Mouse (Mus musculus) layer of hippocampus, postnatal 14 days (tissue): ENCODE measurements around the gene Myl6. TPM values are rescaled to one million over a fixed set of nuclear protein-coding genes. Genes with fewer than 3 reads are reported as not detected.

ENCODE experiments used
- DNase-seq, 2 experiments: peaks; one replicate each; pipeline ENCODE4 v3.0.0; 2021 to 2022; ENCODE audit warnings: low spot score in 2 of 2, mixed read lengths in 1 of 2
- long read RNA-seq, 2 experiments: library from polyadenylated mRNA; stranded (forward); transcript quantifications; one replicate each; pipeline ENCODE4 v2.0.0; 2021
- total RNA-seq, 2 experiments: library from RNA; stranded (reverse); gene quantifications; 2 replicates each; pipeline ENCODE4 v1.2.3; 2021

Gene Myl6
- 100 to 1,000 TPM; 596 to 608 TPM for total RNA-seq
- long read RNA-seq, experiment 1, transcript Myl6-201 (6 exons, 665 nt) = major isoform, 104 of 181 reads
- long read RNA-seq, experiment 1, transcript Myl6-206 (7 exons, 691 nt) = minor isoform, 41 of 181 reads
- long read RNA-seq, experiment 1, partial matches to known transcripts = 24 of 181 reads
- long read RNA-seq, experiment 1, other reads (novel, unspliced or antisense) = 7 of 181 reads
- long read RNA-seq, experiment 2, transcript Myl6-212 (5 exons, 790 nt) = minor isoform, 8 of 470 reads
- long read RNA-seq, experiment 2, transcript Myl6-206 (7 exons, 691 nt) = minor isoform, 97 of 470 reads
- long read RNA-seq, experiment 2, transcript Myl6-201 (6 exons, 665 nt) = major isoform, 255 of 470 reads
- long read RNA-seq, experiment 2, transcript Myl6-209 (1 exons, 3,040 nt) = minor isoform, 17 of 470 reads
- long read RNA-seq, experiment 2, partial matches to known transcripts = 60 of 470 reads
- long read RNA-seq, experiment 2, other reads (novel, unspliced or antisense) = 24 of 470 reads

DNA sequence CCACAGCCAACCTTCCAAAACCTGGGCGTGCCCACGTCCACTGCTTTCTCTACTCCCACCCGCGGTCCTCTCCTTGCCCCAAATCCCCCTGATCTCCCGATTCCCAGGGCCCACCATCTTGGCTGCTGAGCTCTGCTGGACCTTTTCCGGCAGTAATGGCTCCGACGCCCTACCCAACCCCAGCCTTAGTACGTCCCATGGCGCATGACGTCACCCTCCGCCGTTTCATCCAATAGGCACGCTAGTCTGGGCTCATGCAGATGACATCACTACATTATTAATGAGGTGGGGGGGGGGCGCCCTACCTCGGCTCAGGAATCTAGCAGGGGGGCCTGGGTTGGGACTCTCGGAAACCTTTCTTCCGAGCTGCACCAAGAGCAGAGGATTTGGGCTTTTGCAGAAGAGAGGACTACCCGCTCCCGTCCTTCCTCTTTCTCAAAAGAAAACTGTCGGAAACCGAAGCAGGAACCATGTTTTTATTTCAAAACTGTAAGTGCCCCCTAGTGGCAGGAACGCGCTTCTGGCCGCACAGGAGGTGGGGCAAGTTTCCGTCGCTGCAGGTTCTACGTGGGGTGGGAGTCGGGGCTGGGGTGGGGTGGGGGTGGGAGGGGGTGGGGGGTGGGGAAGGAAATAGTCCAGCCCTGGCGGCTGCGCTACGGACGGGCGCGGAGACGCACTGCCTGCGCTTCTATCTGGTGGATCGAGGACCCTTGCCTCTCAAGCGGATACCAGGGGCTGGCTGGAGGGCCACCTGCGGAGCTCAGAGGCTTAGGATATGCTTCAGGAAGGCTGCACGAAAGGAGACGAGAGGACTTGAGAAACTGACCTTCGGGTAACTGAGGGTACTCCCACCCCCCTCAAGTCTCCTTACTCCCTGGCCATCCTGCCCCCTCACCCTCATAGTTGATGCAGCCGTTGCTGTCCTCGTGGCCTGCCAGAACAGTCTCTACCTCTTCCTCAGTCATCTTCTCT is at the start of gene Myl6:
Gene Myl6, minus strand, starts transcription at position 451 of the 972 bp plus-strand sequence.
- peak; percentile 98 to 99 for DNase-seq

DNA sequence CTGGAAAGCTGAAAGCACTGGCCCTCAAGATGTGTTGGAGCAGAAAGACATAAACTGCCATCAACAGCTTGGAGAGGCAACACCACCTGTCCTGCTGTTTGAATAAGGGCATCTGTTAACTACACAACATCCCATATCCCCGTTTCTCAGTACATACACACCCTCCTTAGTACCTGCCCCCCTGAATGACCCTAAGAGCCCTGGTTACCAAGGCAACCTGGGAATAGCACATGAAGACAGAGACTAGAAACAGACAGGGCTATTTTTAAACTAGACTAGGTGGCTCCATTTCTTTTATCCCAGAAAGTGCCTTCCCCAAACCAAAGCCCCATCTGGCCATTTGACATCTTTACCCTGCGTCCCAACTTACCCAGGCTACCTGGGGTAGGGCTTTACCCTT is 49.2 kb upstream of the Myl6 start:
- DNase-seq = no peak

DNA sequence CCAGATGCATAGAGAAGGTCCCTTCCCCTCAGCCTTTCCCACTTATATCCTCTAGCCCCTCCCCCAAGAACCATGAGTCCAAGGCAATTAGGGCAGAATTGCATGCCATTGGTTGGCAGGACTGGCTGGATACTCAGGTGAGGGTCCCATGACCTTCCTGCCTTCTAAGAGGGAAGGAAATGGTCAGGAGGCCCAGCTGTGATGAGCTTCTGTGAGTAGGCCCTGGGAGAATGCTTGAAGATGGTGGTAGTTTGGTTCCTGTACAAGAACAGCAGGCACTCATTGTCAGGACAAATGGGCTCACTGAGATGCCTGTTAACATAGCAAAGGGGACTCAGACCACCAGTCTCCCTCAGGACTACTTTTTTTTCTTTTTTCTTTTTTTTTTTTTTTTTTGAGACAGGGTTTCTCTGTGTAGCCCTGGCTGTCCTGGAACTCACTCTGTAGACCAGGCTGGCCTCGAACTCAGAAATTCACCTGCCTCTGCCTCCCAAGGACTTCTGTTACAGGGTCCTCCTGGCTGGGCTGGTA is 44.5 kb upstream of the Myl6 start:
- no peak for DNase-seq

DNA sequence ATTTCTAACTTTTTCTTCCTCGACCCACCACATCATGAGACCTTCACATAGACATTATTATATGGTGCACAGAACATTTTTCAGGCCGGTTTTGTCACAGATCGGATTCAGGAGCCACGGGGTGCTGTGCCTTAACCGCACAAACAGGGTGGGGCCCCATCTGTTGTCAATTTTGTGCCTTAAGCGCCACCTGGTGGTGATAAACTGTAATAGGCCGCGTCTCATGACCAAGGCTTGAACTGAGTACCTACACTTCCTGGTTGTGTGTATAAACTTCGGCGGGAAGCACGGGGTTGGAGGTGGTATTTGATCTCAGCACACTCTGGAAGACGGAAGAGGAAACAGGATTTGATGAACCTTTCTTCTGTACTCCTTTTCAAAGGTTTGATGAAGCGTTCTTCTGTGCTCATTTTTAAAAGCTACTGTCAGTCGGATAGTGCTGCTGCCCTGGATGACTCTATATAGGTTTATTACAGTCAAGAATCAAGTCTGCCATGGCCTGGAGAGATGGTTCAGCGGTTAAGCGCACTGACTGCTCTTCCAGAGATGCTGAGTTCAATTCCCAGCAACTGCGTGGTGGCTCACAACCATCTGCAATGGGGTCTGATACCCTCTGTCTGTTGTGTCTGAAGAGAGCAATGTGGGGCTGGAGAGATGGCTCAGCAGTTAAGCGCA is 42.5 kb upstream of the Myl6 start:
- peak; percentile 86 to 92 for DNase-seq

DNA sequence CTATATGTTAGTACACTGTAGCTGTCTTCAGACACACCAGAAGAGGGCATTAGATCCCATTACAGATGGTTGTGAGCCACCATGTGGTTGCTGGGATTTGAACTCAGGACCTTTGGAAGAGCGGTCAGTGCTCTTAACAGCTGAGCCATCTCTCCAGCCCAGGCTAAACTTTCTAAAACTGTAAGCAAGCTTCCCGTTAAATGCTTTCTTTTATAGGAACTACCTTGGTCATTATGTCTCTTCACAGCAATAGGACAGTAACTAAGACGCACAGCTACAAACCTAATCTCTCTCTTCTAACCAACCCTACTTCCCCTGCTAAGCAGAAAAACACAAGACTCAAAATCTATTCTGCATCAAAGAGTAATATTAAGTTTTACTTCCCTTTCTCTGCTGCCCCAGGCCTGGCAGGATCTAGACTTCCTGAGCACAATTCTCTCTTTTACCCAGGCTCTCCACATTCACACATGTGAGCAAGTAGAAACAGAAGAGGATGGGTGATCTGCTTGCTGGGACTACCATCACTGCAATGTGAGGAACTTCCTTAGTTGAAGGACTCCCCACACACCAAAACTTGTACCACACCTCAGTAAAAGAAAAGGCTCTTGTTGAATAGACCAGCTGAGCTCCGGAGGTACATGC is 41.8 kb upstream of the Myl6 start:
- DNase-seq = no peak

DNA sequence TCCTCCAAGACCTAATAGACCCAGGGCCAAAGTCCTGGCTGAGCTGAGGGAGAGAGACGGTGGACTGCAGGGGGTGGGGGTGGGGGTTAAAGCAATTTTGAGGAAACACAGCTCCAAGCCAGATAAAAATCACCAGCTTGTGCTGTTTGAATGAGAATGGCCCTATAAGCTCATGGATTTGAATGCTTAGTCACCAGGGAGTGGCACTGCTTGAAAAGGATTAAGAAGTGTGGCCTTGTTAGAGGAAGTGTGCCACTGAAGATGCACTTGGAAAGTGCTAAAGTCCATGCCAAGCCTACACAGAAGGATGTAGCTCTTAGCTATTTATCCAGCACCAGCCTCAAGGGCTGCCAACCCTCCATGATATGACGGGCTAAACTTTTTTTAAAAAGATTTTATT is 41.3 kb upstream of the Myl6 start:
- DNase-seq = no peak

DNA sequence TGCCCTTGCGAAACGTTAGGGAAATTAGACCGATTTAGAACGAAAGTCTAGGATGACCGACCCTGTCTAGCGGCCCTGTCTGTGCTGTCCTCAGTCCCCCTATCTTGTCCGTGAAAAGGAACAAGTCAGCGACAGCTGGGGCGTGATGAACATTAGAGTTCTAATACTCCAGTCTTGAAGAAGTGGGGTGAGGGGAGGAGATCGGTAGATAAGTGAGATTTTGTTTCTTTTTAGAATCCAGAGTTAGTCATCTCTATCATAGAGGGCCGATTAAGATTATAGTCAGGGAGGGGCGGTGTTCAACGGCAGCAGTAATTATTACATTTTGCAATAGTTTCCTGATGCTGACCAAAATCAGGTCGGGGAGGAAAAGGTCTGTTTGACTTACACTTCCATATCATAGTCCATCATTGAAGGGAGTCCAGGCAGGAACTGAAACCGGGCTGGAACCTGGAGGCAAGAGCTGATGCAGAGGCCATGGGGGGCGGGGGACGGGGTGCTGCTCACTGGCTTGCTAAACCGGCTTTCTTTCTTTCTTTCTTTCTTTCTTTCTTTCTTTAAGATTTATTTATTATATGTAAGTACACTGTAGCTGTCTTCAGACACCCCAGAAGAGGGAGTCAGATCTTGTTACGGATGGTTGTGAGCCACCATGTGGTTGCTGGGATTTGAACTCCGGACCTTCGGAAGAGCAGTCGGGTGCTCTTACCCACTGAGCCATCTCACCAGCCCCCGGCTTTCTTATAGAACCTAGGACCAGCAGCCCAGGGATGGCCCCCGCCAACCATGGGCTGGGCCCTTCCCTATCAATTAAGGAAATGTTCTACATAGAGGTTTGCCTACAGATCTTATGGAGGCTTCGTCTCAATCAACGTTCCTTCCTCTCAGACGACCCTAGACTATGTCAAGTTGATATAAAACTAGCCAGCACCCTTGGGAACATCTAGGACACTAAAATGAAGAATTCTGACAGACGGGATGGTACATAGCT is 32.7 kb upstream of the Myl6 start:
- no peak for DNase-seq

DNA sequence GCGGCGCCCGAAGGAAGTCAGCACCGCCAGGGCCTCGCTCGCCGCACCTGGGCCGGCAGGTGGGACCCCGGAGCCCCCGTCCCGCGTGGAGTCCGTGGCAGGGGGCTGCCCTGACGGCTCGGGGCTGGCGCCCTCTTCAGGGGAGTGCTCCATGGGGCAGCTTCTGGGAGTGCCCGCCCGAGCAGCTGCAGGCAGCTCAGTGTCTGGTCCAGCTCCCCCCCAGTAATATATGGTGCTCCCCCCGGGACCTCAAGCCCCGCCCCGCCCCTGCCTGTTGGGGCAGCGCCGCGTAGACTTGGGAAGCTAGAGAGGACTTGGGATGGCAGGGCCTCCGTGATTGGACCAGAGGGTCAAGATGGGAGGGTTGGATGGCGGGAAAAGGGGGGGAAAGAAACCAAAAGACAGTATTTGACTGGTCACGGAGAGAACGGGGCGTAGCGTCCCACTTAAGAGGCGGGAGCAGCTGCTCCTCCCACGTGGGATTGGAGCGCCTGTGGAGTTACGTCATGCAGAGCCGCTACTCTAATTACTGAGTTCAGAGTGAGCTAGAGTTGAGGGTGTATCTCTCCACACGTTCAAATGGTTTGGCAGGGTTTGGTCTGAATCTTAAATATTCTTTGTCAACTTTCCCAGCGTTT is 31.8 kb upstream of the Myl6 start, which contains the start of gene Esyt1:
Gene Esyt1, minus strand, starts transcription at position 201 of the 638 bp plus-strand sequence.
- DNase-seq = peak; percentile 78 to 94

DNA sequence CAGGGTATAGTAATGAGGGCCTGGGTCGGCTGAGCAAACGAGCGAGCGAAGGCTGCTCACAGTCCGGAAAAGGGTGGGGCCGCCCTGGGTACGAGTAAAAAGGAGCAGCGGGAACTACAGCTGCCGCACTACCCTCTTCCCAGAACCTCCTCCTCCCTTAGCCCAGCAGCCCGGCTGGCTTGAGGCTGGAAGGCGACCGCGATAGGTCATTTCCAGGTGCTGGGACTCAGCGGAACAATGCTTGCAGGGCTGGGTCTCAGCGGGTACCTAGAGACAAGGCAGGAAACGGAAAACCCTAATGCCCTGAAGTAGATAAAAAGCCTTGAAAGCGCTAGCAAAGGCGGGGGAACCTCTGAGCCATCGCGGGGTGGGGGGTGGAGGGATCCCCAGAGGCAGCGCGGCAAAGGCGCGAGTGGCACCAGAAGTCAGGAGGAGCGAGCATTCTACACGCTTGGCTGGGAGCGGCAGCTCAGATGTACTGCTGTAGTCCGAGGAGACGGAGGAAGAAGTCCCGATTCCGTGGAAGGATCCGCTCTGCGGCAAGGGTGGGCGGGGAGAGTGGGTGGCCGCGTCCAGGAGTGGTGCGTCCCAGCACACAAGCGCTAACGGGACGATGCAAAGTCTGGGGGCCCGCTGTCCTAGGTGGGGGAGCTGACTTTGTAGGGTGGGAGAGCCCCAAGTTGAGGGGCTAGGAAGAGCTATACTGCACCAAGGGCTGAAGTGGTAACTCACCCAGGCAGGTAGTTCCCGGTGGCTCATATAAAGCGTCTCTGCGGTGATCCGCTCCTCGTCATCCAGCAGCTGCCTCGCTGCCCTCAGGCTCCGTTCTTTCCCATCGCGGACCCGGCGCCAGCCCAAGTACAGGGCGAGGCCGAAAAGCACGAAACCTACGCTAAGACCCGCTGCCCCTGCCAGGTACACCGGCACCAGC is 31.1 kb upstream of the Myl6 start:
- DNase-seq = peak in 1 of 2 experiments; percentile 35

DNA sequence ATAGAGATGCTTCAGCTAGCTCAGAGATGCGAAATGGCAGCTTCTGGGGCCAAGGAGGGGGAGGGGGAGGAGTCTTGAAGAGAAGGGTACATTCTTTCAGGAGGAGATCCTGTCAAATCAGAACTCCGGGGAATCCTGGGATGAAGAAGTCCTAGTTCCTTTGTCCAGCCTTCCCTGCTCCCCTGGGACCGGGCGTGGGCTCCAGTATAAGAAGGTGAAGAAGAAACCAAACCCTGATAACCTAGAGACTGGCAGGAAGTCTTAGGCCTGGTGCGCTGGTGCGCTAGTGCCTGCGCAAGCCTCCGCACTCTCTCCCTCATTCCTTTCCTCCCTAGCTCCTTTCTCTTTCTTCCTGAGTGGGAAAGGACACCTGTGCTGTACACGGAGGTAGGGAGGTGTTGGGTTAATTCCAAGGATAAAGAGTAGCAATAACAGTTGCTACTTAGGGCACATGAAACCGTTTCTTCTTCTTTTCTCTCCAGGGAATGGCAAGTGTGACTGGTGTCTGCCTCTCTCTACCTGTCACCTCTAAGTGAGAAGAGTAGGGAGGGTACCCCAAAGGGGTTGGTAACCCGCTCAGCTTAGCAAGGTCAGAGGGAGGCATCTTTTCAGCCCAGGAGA is 30.3 kb upstream of the Myl6 start:
- no peak for DNase-seq

DNA sequence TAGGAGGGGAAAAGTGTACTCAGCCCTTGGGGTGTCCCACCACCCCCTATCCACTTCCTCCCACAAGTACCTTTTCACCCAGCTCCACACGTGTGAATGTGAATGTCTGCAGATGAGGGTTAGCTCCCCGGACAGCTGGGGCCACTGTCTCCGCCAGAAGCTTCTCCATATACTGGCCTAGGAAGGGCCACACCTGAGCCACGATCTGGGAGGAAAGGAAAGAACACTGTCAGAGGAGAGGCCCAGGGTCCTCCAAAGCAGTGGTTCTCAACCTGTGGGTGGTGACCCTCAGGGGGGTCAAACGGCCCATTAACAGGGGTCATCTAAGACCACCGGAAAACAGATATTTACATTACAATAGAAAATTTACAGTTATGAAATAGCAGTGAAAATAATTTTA is 28.4 kb upstream of the Myl6 start:
- no peak for DNase-seq

DNA sequence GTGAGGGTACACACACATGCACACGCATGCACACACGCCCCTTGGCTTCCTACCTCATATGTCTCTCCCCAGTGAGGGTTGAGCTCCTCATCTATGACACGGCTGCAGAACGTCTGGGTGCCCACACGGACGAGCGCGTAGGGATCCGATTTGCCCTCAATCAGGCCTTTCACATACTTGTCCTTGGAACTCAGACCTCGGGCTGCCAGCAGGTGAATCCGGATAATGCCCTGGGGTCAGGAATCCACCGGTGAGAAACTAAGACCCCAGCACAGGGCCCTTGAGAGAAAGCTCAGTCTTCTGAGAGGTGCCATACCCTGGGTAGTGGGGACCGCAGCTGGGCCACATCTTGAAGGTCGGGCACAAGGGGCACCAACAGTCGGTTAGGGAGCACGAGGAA is 26.6 kb upstream of the Myl6 start:
- no peak for DNase-seq

DNA sequence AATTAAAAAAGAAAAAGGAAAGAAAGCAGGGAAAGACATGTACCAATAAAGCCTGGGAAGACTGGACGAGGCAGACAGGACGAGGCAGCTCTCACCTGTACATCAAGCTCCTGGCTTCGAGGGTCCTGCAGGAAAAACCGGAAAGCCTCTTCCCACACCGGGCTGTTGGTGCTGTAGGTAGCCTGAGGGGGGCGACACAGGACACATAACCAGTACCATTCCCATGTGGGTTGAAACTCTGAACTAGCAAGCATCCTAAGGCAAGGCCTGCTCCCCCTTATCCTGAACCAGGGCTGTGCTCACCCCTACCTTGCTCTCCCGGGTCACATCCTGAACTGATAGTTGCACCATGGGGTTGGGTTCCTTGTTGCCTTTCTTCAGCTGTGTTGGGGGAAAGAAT is 24.9 kb upstream of the Myl6 start:
- peak in 1 of 2 experiments; percentile 49 for DNase-seq

DNA sequence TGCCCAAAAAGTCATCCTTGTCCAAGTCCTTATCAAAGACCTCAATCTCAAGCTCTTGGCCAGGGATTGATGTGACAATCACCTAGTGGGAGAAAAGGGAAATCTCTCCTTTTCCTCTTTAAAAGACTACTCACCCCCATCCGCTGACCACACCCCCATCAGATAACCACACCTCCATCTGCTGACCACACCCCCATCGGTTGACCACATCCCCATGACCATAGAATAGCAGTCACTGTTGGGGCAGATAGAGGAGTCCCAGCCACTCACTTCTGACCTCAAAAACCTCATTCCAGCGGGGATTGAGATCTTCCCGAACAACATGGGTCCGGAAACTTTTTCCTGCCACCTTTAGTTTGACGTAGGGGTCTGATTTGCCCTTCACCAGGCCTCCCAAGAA is 22.7 kb upstream of the Myl6 start:
- no peak for DNase-seq

DNA sequence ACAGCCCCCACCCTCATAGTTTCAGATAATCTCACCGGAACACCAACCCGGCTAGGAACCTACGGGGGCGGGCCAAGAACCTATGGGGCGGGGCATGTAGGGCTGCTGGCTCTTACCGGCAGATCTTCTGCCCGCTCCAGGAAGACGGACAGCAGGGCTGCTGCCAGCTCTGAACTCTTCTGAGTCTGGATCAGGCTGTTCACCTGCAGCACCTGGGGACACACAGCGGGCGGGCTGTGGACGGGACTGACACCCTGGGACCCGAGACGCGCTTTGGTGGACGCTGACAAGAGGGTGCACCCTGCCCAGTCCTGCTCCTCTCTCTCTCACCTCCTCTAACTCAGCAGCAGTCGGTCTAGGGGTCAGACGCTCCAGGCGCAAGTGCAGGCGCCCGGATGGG is 22.1 kb upstream of the Myl6 start:
- DNase-seq = no peak

DNA sequence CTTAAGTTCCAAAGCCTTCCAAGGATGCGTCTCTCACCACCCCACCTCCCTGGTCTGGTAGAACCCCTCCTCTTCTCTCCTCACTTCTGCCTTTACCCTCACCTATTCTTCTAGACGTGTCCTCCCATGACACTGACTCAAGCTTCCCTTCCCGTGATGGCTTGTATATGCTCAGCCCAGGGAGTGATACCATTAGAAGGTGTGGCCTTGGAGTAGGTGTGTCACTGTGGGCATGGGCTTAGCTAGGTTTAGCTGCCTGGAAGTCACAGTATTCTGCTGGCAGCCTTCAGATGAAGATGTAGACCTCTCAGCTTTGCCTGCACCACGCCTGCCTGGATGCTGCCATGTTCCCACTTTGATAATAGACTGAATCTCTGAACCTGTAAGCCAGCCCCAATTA is 21.1 kb upstream of the Myl6 start:
- no peak for DNase-seq

DNA sequence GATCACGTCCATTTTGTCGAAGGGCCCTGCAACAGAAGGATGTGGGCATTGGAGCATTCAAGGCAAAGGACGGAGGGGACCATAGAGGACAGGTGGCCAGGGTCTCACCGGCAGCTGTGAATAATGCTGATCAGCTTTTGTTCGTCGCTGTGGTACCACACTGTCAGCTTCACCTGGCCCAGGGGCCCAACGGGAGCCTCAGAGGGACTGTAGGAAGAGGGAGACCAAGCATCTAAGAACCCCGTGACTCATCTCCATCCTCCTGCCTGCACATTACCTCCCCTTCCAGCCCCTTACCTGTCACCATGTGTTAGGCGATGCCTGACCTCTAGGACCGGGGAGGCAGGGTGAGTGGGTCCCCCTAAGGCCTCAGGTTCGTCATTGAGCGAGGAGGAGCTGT is 17.8 kb upstream of the Myl6 start:
- no peak for DNase-seq
